Comparison of ENCODE assay signal across 32 mouse cellular contexts in the genomic region with DNA sequence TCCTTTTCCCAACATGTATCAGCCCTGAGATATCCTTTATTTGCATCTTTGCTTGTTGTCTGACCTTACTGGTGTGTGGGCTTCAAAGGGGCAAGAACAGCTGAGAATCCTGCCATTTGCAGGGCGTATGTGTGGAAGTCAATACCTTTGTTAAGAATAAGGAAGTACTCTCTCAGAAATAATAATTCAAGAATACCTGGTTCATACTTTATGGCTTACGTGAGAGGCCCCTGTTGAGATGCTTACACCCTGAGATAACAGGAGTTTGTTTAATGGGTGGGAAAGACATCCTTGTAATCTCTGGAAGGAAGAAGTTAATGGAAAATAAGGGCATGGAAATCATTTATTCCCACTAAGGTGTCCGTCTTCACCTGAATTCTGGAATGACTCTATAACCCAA. TPM values are rescaled to one million over a fixed set of nuclear protein-coding genes. Genes with fewer than 3 reads are reported as not detected.
"Had no signal": no experiment of that assay in that cellular context is flagged by ENCODE, and none has a peak within 500 bp of the region (broad histone marks: within the 10 kb centered on the region; RNA-seq: fewer than 3 reads in every experiment).

No protein-coding gene starts in this region.

- H3K4me2 ChIP-seq: embryonic facial prominence, embryonic 12.5 days; embryonic facial prominence, embryonic 13.5 days; embryonic facial prominence, embryonic 15.5 days; forebrain, embryonic 12.5 days; forebrain, embryonic 13.5 days; forebrain, embryonic 15.5 days had no signal

- H3K27ac ChIP-seq: embryonic facial prominence, embryonic 10.5 days; embryonic facial prominence, embryonic 12.5 days; embryonic facial prominence, embryonic 13.5 days; embryonic facial prominence, embryonic 15.5 days; forebrain, embryonic 10.5 days; forebrain, embryonic 12.5 days; forebrain, embryonic 13.5 days; forebrain, embryonic 15.5 days; gastrocnemius, adult 2 months had no signal

- H3K27me3 ChIP-seq: embryonic facial prominence, embryonic 12.5 days; embryonic facial prominence, embryonic 13.5 days; embryonic facial prominence, embryonic 15.5 days; forebrain, embryonic 12.5 days; forebrain, embryonic 13.5 days; forebrain, embryonic 15.5 days had no signal

- H3K4me3 ChIP-seq: embryonic facial prominence, embryonic 10.5 days; embryonic facial prominence, embryonic 12.5 days; embryonic facial prominence, embryonic 13.5 days; embryonic facial prominence, embryonic 15.5 days; erythroblast, embryonic 14.5 days; forebrain, embryonic 10.5 days; forebrain, embryonic 12.5 days; forebrain, embryonic 13.5 days; forebrain, embryonic 15.5 days; gastrocnemius, adult 2 months had no signal

- H3K4me1 ChIP-seq: embryonic facial prominence, embryonic 10.5 days; embryonic facial prominence, embryonic 12.5 days; embryonic facial prominence, embryonic 13.5 days; embryonic facial prominence, embryonic 15.5 days; forebrain, embryonic 10.5 days; forebrain, embryonic 12.5 days; forebrain, embryonic 13.5 days; forebrain, embryonic 15.5 days had no signal

- ATAC-seq: forebrain, embryonic 13.5 days; forebrain, embryonic 14.5 days; forebrain, embryonic 15.5 days; forebrain, embryonic 16.5 days; forebrain, postnatal 0 days had no signal

- H3K9me3 ChIP-seq: embryonic facial prominence, embryonic 10.5 days; embryonic facial prominence, embryonic 12.5 days; embryonic facial prominence, embryonic 13.5 days; embryonic facial prominence, embryonic 15.5 days; forebrain, embryonic 10.5 days; forebrain, embryonic 12.5 days; forebrain, embryonic 13.5 days; forebrain, embryonic 15.5 days had no signal

- DNase-seq: cerebellum, adult 2 months; cerebellum, adult 8-10 months; cerebellum, adult 9-10 months; cerebellum, adult 9-11 months; cerebellum, postnatal 10 days; cerebellum, postnatal 14 days; cerebellum, postnatal 25 days; cerebellum, postnatal 36 days; embryo, embryonic 11 days; forebrain, postnatal 0 days; gastrocnemius, adult 2 months; gastrocnemius, postnatal 10 days; gastrocnemius, postnatal 14 days; gastrocnemius, postnatal 25 days; gastrocnemius, postnatal 36 days; heart, adult 11 months; heart, adult 18-20 months had no signal

- H3K9ac ChIP-seq: embryonic facial prominence, embryonic 12.5 days; embryonic facial prominence, embryonic 13.5 days; embryonic facial prominence, embryonic 15.5 days; forebrain, embryonic 12.5 days; forebrain, embryonic 13.5 days; forebrain, embryonic 15.5 days; forebrain, postnatal 0 days had no signal

- H3K36me3 ChIP-seq: embryonic facial prominence, embryonic 10.5 days; embryonic facial prominence, embryonic 12.5 days; embryonic facial prominence, embryonic 13.5 days; embryonic facial prominence, embryonic 15.5 days; forebrain, embryonic 10.5 days; forebrain, embryonic 12.5 days; forebrain, embryonic 15.5 days had no signal

RNA-seq across cellular contexts. Expression of a gene that starts 26.0 kb away (rescaled TPM):
- polyA plus RNA-seq: embryonic facial prominence, embryonic 11.5 days; erythroblast, embryonic 14.5 days; forebrain, embryonic 10.5 days; forebrain, embryonic 11.5 days; forebrain, embryonic 12.5 days; forebrain, embryonic 13.5 days; forebrain, embryonic 14.5 days; forebrain, embryonic 15.5 days; forebrain, embryonic 16.5 days; forebrain, postnatal 0 days; frontal cortex, adult 2 months; gonadal fat pad, adult 2 months had no signal
